Comparison of ENCODE assay signal across 31 mouse cellular contexts in the genomic region with DNA sequence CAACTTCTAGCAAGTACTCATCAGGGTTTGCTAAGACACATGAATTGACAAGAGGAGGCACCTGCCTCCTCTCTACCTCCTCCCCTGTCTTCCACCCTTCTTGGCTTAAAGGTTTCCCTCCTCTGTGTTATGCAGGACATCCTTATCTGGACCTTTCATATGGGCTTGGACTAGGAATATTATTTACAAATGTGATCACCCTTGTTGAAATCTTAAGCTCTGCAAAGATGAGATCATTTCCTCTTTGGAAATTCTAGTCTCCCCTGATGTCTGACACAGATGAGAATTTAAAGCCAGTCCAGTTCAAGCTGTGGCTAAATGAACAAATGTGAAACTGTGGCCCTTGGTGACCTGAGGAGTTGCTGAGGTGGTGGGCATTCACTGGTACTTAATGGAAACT. TPM values are rescaled to one million over a fixed set of nuclear protein-coding genes. Genes with fewer than 3 reads are reported as not detected.
A peak's percentile ranks its signal among the peaks of the same experiment; 100 is the strongest.
DNase-seq lines count a peak whose midpoint lies in the region; ATAC-seq and TF ChIP-seq lines count a peak whose summit lies in the region.
"Had no signal": no experiment of that assay in that cellular context is flagged by ENCODE, and none has a peak within 500 bp of the region (broad histone marks: within the 10 kb centered on the region; RNA-seq: fewer than 3 reads in every experiment).

No protein-coding gene starts in this region.

- H3K4me1 ChIP-seq in lung, embryonic 15.5 days = no peaks in the 10 kb centered on the region
- H3K4me1 ChIP-seq: embryonic facial prominence, embryonic 10.5 days; embryonic facial prominence, embryonic 13.5 days; forebrain, embryonic 12.5 days; heart, embryonic 12.5 days; heart, embryonic 15.5 days had no signal

- H3K27me3 ChIP-seq in lung, embryonic 15.5 days = no peaks in the 10 kb centered on the region
- H3K27me3 ChIP-seq: embryonic facial prominence, embryonic 13.5 days; forebrain, embryonic 12.5 days; forebrain, embryonic 15.5 days; heart, embryonic 12.5 days; heart, embryonic 15.5 days had no signal

- H3K9me3 ChIP-seq in lung, embryonic 15.5 days = no peaks in the 10 kb centered on the region
- H3K9me3 ChIP-seq: embryonic facial prominence, embryonic 10.5 days; embryonic facial prominence, embryonic 13.5 days; forebrain, embryonic 12.5 days; forebrain, embryonic 15.5 days; heart, embryonic 12.5 days; heart, embryonic 15.5 days had no signal

- H3K36me3 ChIP-seq in lung, embryonic 15.5 days = no peaks in the 10 kb centered on the region
- H3K36me3 ChIP-seq: embryonic facial prominence, embryonic 10.5 days; embryonic facial prominence, embryonic 13.5 days; forebrain, embryonic 12.5 days; forebrain, embryonic 15.5 days; heart, embryonic 12.5 days; heart, embryonic 15.5 days had no signal

- no peak for ATAC-seq in lung, embryonic 15.5 days (ENCODE audit: borderline replicate concordance, extremely low read depth, low FRiP score, low TSS enrichment)
- ATAC-seq: activated CD4-positive, CD25-positive, alpha-beta regulatory T cell, adult 4 months had no signal

- intact Hi-C loops in gastrocnemius, adult 2 months (cut with DNase I) = no loop called here
- intact Hi-C loops in gastrocnemius, postnatal 14 days (cut with DNase I; ENCODE audit: low total_unique reads) = no loop called here

- peak overlapping the region; percentile 48 for H3K27ac ChIP-seq in gastrocnemius, adult 2 months
- H3K27ac ChIP-seq in lung, embryonic 15.5 days = peak overlapping the region; percentile 33; the same call in 1 of the 2 replicates
- H3K27ac ChIP-seq: embryonic facial prominence, embryonic 10.5 days; embryonic facial prominence, embryonic 13.5 days; forebrain, embryonic 12.5 days; forebrain, embryonic 15.5 days; heart, embryonic 15.5 days; hindbrain, embryonic 14.5 days; hindbrain, postnatal 0 days had no signal

- no peak for DNase-seq in gastrocnemius, adult 2 months
- no peak for DNase-seq in gastrocnemius, postnatal 14 days
- DNase-seq in lung, postnatal 10 days = no peak
- peak; percentile 18 for DNase-seq in lung, postnatal 36 days
- DNase-seq in lung, adult 18-20 months = no peak
- DNase-seq in adrenal gland, adult (ENCODE audit: inconsistent age in 2 of 2, low spot score in 1 of 2) = no peak
- DNase-seq: adrenal gland, postnatal 10 days; adrenal gland, postnatal 36 days; cerebellum, adult 11-12 months; cerebellum, adult 8-10 months; cerebellum, postnatal 36 days; embryo, embryonic 11 days; gastrocnemius, postnatal 10 days; heart, adult 11 months; heart, postnatal 10 days; heart, postnatal 4 days had no signal

- no peak for TF ChIP-seq CTCF in gastrocnemius, adult 2 months (IDR thresholded peaks at IDR 0.05)

- no peak overlapping the region for H3K9ac ChIP-seq in lung, embryonic 15.5 days
- H3K9ac ChIP-seq: embryonic facial prominence, embryonic 13.5 days; forebrain, embryonic 12.5 days; forebrain, embryonic 15.5 days; heart, embryonic 12.5 days; heart, embryonic 15.5 days; hindbrain, embryonic 14.5 days had no signal

- H3K4me2 ChIP-seq in lung, embryonic 15.5 days = no peak overlapping the region
- H3K4me2 ChIP-seq: embryonic facial prominence, embryonic 13.5 days; forebrain, embryonic 12.5 days; forebrain, embryonic 15.5 days; heart, embryonic 12.5 days; heart, embryonic 15.5 days; hindbrain, embryonic 14.5 days had no signal

- no peak overlapping the region for H3K4me3 ChIP-seq in gastrocnemius, adult 2 months
- no peak overlapping the region for H3K4me3 ChIP-seq in lung, embryonic 15.5 days
- H3K4me3 ChIP-seq: embryonic facial prominence, embryonic 10.5 days; embryonic facial prominence, embryonic 13.5 days; erythroblast, embryonic 14.5 days; forebrain, embryonic 12.5 days; forebrain, embryonic 15.5 days; heart, embryonic 12.5 days; heart, embryonic 15.5 days had no signal

RNA-seq across cellular contexts. Expression of a gene that starts 0.7 kb away (rescaled TPM):
- total RNA-seq in gastrocnemius, adult 2 months (2021) = not detected
- not detected for total RNA-seq in gastrocnemius, postnatal 14 days (2021)
- polyA plus RNA-seq in lung, embryonic 15.5 days (2015; fragmentation: Nextera tagmentation; extraction: Ambion mirVana) = 0.06 and 0.31 TPM in 2 replicates
- total RNA-seq: adrenal gland, adult 18-20 months; adrenal gland, postnatal 36 days; ES-E14; heart, postnatal 10 days; heart, postnatal 4 days; hindbrain, postnatal 0 days had no signal
- polyA plus RNA-seq: activated CD4-positive, CD25-positive, alpha-beta regulatory T cell, adult 4 months; cortical plate, adult 2 months; embryonic facial prominence, embryonic 10.5 days; embryonic facial prominence, embryonic 13.5 days; erythroblast, embryonic 14.5 days; forebrain, embryonic 12.5 days; forebrain, embryonic 15.5 days; heart, embryonic 12.5 days; heart, embryonic 15.5 days; hindbrain, embryonic 11.5 days; hindbrain, embryonic 14.5 days; hindbrain, postnatal 0 days had no signal

RNA-seq across cellular contexts. Expression of a gene that starts 34.6 kb away (rescaled TPM):
- total RNA-seq in gastrocnemius, adult 2 months (2021) = 1 to 10 TPM; 1.4 to 1.7 TPM
- 1 to 10 TPM; 2.0 to 2.1 TPM for total RNA-seq in gastrocnemius, postnatal 14 days (2021)
- polyA plus RNA-seq in lung, embryonic 15.5 days (2015; fragmentation: Nextera tagmentation; extraction: Ambion mirVana) = 16.4 and 17.3 TPM in 2 replicates
